Mouse (Mus musculus) testis, adult 2 months (tissue): ENCODE data around the gene Fcho2.

Experiments
- CTCF ChIP-seq: fragments of 200-500 bp; IDR thresholded peaks from 2 replicates; pipeline ENCODE4 v1.5.1; 2012; ENCODE audit warnings: low read depth, mild to moderate bottlenecking, inconsistent platforms, low read length, moderate library complexity; ENCODE audit not compliant: control insufficient read depth, insufficient read depth, insufficient replicate concordance
- POLR2A ChIP-seq: fragments of 200-500 bp; IDR thresholded peaks from 2 replicates; pipeline ENCODE4 v1.6.1; 2012; ENCODE audit warnings: low read depth, mild to moderate bottlenecking, inconsistent platforms, low read length, moderate library complexity; ENCODE audit not compliant: control insufficient read depth

DNA sequence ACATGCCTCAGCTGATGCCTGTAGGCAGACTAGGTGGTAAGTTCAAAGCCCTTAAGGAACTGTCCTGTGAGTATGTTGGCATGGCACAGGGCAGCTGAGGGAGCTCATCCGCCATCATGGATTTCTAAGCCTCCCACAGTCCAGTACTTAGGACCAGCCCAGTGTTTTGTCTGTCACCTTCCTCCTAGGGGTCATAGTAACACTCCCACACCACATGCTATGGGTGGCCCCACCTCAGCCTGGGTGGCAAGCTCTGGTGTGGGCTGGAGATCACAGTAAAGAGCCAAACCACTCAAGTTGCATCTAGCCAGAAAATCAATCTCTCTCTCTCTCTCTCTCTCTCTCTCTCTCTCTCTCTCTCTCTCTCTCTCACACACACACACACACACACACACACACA, 136.0 kb downstream of the Fcho2 start:
- TF ChIP-seq CTCF (no peak), POLR2A (no peak)
